Mouse (Mus musculus) midbrain, postnatal 0 days (tissue): ENCODE measurements around the gene Fkbp5. TPM values are rescaled to one million over a fixed set of nuclear protein-coding genes. Genes with fewer than 3 reads are reported as not detected.

Experiments
- ATAC-seq: fragments of 200-750 bp; cut with Nextera tagmentation; 2 replicates; pipeline ENCODE4 v1.8.0; 2017; ENCODE audit warnings: moderate number of reproducible peaks, mild to moderate bottlenecking, moderate TSS enrichment, moderate library complexity; ENCODE audit not compliant: low FRiP score
- DNase-seq: peaks from one replicate; pipeline ENCODE4 v3.0.0-alpha.2; 2015; ENCODE audit warnings: low spot score
- H3K27ac ChIP-seq: fragments of 300-500 bp; sonication (generic); 2 replicates; pipeline ENCODE4 v1.5.1; 2014; ENCODE audit warnings: low read depth, mild to moderate bottlenecking, low read length, mixed read lengths
- H3K27me3 ChIP-seq: fragments of 300-500 bp; sonication (generic); 2 replicates; pipeline ENCODE4 v1.6.1; 2014; ENCODE audit warnings: low read length, control low read depth, mixed read lengths; ENCODE audit not compliant: insufficient read depth
- H3K36me3 ChIP-seq: fragments of 300-500 bp; sonication (generic); 2 replicates; pipeline ENCODE4 v1.6.1; 2014; ENCODE audit warnings: low read length, control low read depth, mixed read lengths; ENCODE audit not compliant: insufficient read depth
- H3K4me1 ChIP-seq: fragments of 300-500 bp; sonication (generic); 2 replicates; pipeline ENCODE4 v1.6.1; 2014; ENCODE audit warnings: mild to moderate bottlenecking, control low read depth, antibody characterized with exemption, low read length, mixed read lengths; ENCODE audit not compliant: insufficient read depth
- H3K4me2 ChIP-seq: fragments of 300-500 bp; sonication (generic); 2 replicates; pipeline ENCODE4 v1.6.1; 2014; ENCODE audit warnings: low read depth, mild to moderate bottlenecking, low read length, mixed read lengths; ENCODE audit not compliant: poor library complexity, severe bottlenecking
- H3K4me3 ChIP-seq: fragments of 300-500 bp; sonication (generic); 2 replicates; pipeline ENCODE4 v1.5.1; 2014; ENCODE audit warnings: low read depth, mild to moderate bottlenecking, low read length, moderate library complexity
- H3K9ac ChIP-seq: fragments of 300-500 bp; sonication (generic); replicated peaks from 2 replicates; pipeline ENCODE4 v1.6.1; 2014; ENCODE audit warnings: mild to moderate bottlenecking, low read length, moderate library complexity, mixed read lengths; ENCODE audit not compliant: poor library complexity, severe bottlenecking
- H3K9me3 ChIP-seq: fragments of 300-500 bp; sonication (generic); 2 replicates; pipeline ENCODE4 v1.6.1; 2016; ENCODE audit warnings: low read length, control low read depth
- CTCF ChIP-seq: IDR thresholded peaks from 2 replicates; pipeline ENCODE4 v1.5.1; 2016; ENCODE audit warnings: antibody characterized with exemption, mild to moderate bottlenecking
- WGBS: fragments of 180-500 bp; shearing (Covaris S2); extraction: QIAGEN DNeasy Blood & Tissue Kit; methylation state at CpG from one replicate; pipeline ENCODE4 v1.1.7; 2014; 5-methylcytosine and 5-hydroxymethylcytosine counted together
- polyA plus RNA-seq: library from polyadenylated mRNA; unstranded; fragments of >200 nt; fragmentation: Nextera tagmentation; extraction: Ambion mirVana; gene quantifications from 2 replicates; pipeline ENCODE4 v1.2.1, GENCODE M21; 2015
- total RNA-seq: library from RNA; depleted of rRNA; stranded (reverse); fragments of >200 nt; gene quantifications from 2 replicates; pipeline ENCODE4 v1.2.3, GENCODE M21; 2014

Gene Fkbp5
- total and polyA plus RNA-seq, 2 experiments from 2014 or later = 22.5 to 29.9 TPM

DNA sequence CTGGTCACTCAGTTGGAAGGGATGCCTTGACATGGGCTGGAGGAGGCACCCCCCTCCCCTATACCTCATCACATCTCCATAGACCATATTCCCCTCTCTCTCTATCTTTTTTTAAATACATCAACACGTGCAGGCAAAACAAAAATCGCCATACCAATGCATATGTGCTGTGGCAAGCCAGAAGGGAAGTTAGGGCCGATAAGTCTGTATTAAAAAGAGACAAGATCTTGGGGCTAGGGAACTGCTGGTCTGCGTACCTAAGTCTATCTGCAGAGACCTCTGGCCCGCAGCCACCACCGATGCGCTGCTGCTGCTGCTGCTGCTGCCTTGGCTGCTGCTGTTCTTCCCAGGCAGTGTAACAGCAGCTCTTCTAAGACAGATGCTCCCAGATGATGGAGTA, 122.3 kb downstream of the Fkbp5 start:
- no peak overlapping the region for H3K4me2 ChIP-seq
- WGBS = 85% methylated on average over 7 of the region's 7 CpGs
- no peaks in the 10 kb centered on the region for H3K4me1 ChIP-seq
- DNase-seq (no peak), ATAC-seq (no peak)
- H3K9me3 ChIP-seq = no peaks in the 10 kb centered on the region
- H3K9ac ChIP-seq = no peak overlapping the region
- no peak for TF ChIP-seq CTCF
- H3K36me3 ChIP-seq = no peaks in the 10 kb centered on the region
- H3K27ac ChIP-seq = no peak overlapping the region
- H3K4me3 ChIP-seq = no peak overlapping the region
- H3K27me3 ChIP-seq = no peaks in the 10 kb centered on the region

DNA sequence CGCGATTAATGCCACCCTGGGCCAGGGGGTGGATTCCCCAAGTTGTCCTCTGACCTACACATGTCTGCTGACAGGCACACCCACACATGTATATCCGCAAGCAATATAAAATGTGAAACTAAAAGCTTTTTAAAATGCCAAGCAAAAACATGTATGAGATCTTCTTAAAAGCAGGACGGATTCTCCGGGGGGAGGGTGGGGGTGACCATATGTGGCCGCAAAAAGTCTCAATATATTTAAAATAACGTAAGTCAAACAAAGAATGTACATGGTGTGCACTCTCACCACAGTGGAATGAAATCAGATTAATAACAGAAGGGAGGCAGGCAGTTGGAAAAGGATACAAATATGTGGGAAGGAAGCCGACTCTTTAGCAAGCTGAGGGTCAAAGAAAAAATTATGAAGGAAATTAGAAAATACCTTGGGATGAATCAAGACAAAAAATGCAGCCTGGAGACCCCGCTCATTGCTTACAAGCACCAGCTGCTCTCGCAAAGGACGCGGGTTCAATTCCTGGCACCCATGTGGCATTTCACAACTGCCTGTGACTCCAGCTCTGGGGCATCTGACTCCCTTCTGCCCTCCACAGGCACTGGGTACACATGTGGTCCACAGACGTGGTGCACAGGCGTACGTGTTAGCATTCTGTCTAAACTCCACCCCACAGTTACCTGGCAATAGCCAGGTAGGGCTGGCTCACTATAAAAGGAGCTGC, 123.1 kb downstream of the Fkbp5 start:
- Histone ChIP-seq H3K4me3 (no peak overlapping the region), H3K4me2 (no peak overlapping the region), H3K9me3 (no peaks in the 10 kb centered on the region), H3K9ac (no peak overlapping the region), H3K27me3 (no peaks in the 10 kb centered on the region), H3K27ac (no peak overlapping the region), H3K36me3 (no peaks in the 10 kb centered on the region), H3K4me1 (no peaks in the 10 kb centered on the region)
- TF ChIP-seq CTCF = no peak
- no peak for ATAC-seq
- DNase-seq = no peak
- WGBS = 88% methylated on average over 15 of the region's 15 CpGs

DNA sequence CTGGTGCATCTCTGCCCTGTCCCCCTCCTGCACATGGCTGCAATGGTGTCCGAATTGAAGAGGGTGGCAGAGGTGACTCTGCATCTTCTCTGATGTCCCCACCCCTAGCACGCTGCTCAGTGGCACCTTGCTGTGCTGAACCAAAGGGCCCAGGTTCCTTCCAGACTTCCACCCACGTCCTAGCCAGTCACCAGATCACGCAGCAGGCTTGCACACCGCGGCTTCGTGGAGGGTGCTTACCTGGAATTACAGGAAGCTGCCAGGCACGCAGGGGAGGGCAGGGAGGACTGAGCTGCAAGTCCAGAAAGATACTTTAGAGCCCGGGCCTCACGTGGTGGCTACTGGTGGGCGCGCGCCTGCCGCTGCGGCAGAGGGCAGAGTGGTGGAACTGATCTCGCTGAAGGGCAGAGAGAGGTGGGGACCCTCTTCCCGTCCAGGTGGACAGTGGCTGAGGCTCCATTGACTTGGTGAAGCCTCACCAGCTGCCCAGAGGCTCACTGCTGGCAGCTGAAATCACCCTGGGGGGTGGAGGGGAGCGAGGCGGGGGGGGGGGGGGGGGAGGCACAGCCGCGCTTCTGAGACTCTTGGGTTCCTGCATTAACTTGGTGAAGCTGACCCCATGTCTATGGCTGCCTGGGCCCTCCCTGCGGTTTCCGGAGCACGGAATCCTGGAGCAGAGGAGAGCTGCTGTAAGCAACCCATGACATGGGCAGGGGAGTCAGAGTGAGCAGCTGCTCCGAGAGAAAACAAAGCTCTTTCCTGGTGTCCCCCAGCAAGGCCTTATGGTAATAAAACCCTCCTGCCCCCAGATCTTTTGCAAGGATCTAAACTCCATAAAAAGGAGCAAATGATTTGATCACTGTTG, 125.5 kb downstream of the Fkbp5 start:
- 13% methylated on average over 22 of the region's 25 CpGs for WGBS
- ATAC-seq (no peak), DNase-seq (no peak)
- Histone ChIP-seq H3K27ac (no peak overlapping the region), H3K4me3 (no peak overlapping the region), H3K4me1 (no peaks in the 10 kb centered on the region), H3K4me2 (no peak overlapping the region), H3K36me3 (no peaks in the 10 kb centered on the region), H3K27me3 (0 out of 2 replicates have a peak, but pooled peaks cover 5% of the 10 kb centered on the region), H3K9me3 (no peaks in the 10 kb centered on the region), H3K9ac (no peak overlapping the region)
- no peak for TF ChIP-seq CTCF

DNA sequence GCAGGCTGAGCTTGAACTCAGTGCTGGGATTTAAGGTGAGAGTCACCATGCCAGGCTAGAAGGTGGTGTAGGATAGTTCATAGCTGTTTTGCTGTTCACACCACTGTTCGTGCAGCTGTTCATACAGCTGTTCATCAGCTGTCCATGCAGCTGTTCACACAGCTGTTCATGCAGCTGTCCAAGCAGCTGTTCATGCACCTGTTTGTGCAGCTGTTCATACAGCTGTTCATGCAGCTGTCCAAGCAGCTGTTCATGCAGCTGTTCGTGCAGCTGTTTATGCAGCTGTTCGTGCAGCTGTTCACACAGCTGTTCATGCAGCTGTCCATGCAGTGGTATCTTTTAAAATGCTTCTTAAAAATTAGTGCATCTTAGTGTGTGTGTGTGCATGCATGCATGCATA, 128.8 kb downstream of the Fkbp5 start:
- H3K9ac ChIP-seq = no peak overlapping the region
- H3K4me2 ChIP-seq = no peak overlapping the region
- WGBS = 86% methylated on average over 3 of the region's 3 CpGs
- H3K9me3 ChIP-seq = no peaks in the 10 kb centered on the region
- no peaks in the 10 kb centered on the region for H3K4me1 ChIP-seq
- no peak overlapping the region for H3K27ac ChIP-seq
- H3K4me3 ChIP-seq = no peak overlapping the region
- H3K36me3 ChIP-seq = no peaks in the 10 kb centered on the region
- 0 out of 2 replicates have a peak, but pooled peaks cover 5% of the 10 kb centered on the region for H3K27me3 ChIP-seq
- TF ChIP-seq CTCF = no peak
- no peak for ATAC-seq
- no peak for DNase-seq

DNA sequence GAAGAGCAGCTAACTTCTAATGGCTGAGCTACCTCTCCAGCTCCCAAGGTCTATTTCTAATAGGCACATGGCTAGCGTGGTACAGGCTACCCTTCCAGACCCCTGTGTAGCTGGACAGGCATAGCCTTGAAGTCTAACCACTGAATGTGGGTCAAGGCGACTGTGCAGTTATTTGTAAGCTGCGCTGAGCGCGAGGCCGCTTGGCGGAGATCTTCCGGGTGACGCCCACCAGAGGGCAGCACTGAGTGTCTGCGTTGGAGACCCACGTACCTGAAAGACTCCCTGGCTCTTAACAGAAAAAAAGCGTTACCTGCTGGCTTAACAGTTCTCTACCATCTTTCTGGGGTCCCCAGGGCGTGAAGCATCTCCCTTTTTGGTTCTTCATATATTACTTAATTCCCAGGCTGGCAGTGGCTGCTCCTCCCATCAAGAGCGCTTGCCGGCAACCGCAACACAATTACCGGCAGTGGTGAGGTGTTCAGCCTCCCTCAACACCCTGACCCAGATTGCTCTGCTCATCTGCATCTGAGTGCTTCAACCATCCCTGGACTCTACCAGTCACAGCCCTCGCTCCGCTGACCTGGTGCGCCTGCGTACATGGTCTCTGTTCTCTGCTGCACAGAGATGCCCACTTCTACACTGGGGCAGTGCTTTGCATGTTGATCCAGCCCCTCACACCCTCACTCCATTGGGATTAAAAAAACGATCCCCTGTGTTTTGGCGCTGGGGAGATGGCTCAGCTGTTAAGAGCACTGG, 131.0 kb downstream of the Fkbp5 start:
- Histone ChIP-seq H3K9me3 (no peaks in the 10 kb centered on the region), H3K4me2 (peak overlapping the region; percentile 46), H3K9ac (0 out of 2 replicates have a peak overlapping the region, but pooled peaks have one; percentile 13), H3K4me3 (peak overlapping the region; percentile 23), H3K27ac (peak overlapping the region; percentile 32; the same call in 1 of the 2 replicates), H3K36me3 (no peaks in the 10 kb centered on the region), H3K27me3 (0 out of 2 replicates have a peak, but pooled peaks cover 5% of the 10 kb centered on the region), H3K4me1 (no peaks in the 10 kb centered on the region)
- DNase-seq = peak; percentile 86
- peak; percentile 68; the same call in 1 of the 2 replicates for ATAC-seq
- TF ChIP-seq CTCF = peak; percentile 93
- WGBS = 7% methylated on average over 23 of the region's 23 CpGs
